Mouse (Mus musculus): ENCODE data around the gene Cd274.

Gene Cd274

DNA sequence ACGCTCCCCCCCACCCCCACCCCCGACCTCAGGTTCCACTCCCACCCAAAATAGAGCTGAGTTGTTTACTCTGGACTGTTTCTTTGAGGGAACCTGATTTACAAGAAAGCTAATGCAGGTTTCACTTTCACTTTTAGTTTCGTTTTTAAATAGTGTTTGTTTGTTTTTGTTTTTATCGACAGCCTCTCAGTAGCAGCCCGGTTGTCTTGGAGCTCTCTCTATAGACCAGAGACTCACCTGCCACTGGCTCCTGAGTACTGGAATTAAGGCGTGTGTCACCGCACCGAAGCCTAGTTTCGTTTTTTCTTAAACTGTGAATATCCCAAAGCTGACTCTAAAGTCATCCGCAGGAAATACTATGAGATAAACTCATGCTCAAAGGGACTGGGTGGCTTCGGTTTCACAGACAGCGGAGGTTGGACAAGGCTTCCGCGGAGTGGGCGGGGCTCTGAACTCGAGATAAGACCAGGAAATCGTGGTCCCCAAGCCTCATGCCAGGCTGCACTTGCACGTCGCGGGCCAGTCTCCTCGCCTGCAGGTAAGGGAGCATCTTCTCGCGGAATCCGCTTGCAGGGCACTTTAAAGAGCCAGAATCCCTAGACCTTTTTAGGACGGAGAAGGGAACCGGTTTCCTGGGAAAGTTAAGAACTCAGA, at the start of gene Cd274, which contains the start of gene Plgrkt:
Cd274 (plus strand) TSS at position 487 of the 654 bp plus-strand sequence.
Plgrkt (minus strand) TSS at position 422 of the 654 bp plus-strand sequence.
- DNase-seq = peak; percentile 89

DNA sequence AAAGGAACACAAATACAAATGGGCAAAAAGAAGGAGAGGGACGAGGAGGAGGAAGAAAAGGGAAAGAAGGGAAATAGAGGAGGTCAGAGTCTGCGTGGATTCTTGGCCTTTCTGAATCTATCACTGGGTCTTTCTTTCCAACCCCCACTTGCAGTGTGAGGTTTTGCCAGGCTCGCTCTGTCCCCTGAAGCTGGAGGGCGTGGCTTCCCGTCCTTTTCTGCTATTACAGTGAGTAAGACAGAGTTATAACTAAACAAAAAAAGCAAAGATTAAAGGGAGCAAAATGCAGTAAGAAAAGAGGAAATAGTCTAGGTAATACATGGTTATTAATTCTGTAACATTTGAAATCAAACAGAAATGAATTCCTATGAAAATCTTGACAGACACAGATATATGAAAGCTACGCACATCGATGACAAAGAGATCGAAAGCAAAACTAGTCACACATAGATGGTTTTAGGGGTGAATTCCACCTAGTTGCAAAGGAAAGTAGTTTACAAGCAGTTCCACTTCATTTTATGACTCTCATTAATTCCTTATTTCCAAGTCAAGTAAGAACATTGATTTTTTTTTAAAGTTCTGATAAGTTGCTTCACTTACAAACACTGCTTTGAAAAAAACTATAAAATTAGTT, 43.7 kb upstream of the Cd274 start:
- no peak for DNase-seq

DNA sequence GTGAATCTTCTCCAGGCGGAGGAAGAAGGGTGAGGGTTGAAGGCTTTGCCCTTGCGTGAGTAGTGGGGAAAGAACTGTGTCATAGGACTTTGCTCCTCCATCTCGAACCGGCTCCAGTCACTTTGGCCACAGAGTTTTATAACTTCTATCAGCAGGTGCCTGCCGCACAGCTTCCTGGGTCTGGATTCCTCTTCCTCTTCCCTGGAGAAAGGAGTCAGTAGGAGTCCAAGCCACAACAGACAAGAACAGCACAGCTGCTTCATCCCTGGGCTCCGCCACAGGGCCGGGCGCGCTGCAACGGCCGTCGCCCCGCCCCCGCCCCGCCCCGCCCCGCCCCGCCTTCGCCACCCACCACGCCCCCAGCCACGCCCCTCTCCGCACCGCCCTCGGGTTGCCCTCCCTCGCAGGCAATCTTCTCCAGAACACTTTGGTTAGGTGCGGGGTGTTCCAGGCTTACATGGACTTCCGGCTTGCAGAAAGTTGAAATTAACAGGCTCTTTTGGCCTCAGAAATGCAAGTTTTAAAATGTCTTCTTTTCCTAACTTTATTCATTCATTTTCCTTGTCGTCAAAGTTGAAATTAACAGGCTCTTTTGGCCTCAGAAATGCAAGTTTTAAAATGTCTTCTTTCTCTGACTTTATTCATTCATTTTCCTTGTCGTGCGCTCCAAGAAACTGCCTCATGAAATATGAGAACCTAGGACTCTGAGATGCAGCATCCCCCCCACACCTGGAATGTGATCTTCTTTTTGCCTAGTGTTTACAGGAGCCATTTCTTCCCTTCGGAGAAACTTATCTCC, 42.0 kb upstream of the Cd274 start, which contains the start of gene Insl6:
Insl6 (minus strand) TSS at position 304 of the 799 bp plus-strand sequence.
- DNase-seq = peak; percentile 87

DNA sequence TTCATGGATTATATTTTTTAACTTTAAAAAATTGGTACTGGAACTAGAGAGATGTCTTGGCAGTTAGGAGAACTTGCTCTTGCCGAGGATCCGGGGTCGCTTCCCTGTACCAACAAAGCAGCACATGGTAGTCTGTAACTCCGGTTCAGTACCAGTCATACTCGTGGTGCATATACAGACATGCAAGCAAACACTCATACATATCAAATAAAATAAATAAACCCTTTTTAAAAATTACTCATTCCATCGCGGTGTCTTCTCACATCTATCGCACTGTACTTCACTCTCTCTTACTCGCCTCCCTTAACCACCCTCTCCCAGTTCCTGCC, 41.4 kb upstream of the Cd274 start:
- no peak for DNase-seq

DNA sequence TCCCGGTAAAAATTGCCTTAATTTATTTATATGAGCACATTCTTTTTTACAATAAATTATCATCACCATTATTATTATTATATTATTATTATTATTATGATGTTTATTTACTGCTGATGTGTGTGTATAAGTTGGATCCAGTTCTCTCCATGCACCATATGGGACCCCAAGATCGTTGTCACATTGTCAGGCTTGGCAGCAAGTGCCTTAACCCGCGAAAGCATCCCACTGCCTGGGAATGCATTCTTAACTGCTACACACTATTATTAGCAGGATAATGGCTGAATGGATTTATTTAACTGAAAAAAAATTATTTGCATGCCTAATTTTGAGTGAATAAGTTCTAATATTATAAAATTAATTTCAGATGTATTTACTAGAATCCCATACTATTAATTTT, 40.9 kb upstream of the Cd274 start:
- no peak for DNase-seq

DNA sequence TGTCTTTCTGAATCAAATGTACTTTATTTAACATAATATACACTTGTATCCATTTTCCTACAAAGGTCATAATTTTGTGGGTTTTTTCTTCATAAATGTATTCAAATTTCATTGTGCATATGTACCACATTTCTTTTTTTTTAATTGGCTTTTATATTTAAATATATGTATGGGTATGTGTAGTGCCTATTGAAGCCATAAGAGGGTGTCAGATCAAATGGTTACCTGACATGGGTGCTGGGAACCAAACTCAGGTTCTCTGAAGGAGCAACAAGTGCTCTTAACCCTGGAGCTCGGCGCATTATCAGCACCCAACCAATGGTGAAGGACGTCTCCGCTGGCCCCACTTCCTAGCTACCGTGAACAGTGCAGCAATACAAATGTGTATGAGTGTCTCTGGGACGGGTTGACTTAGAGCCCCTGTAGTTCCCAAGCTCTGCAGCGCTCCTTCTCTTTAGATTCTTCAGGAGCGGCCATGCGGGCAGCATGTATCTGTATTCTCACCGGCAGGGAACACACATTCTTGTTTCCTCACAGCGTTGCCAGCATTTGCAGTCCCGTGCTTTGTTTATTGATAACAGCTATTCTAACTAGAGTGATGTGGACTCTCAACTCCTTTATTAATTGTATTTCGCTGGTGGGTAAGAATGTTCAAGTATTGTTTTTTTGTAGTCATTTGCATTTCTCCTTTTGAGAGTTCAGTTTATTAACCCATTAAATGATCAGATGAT, 40.3 kb upstream of the Cd274 start:
- no peak for DNase-seq

DNA sequence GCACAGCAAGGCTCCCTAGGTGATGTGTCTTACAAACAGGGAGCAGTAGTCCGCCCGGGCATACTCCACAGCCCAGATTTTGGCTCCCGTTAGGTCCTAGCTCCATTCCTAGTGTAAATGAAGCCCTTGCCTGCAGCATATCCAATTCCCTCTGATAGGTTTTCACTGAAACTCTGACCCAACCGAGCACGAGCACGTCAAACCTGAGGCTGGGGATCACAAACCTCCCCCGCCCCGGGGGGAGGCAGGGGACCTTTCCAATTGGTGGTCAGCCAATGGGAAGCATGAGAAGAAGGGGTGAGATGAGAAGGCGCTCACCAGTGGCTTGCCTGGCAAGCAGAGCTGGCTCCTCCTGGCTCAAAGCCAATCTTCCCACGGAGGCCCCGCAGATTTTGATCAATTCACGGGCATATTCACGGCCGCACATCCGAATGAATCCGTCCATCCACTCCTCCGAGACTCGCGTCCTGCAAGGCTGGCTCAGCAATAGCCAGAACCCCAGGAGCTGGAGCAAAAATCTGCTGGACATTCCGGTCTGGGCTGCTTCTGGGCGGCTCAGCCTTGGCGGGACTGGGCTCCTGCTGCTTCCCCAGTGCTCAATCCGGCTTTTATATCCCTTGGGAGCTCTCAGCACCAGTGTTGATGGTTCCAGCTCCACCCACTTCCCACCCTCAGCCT, 33.0 kb upstream of the Cd274 start, which contains the start of gene Rln1:
Rln1 (minus strand) TSS at position 603 of the 678 bp plus-strand sequence.
- peak; percentile 62 for DNase-seq

DNA sequence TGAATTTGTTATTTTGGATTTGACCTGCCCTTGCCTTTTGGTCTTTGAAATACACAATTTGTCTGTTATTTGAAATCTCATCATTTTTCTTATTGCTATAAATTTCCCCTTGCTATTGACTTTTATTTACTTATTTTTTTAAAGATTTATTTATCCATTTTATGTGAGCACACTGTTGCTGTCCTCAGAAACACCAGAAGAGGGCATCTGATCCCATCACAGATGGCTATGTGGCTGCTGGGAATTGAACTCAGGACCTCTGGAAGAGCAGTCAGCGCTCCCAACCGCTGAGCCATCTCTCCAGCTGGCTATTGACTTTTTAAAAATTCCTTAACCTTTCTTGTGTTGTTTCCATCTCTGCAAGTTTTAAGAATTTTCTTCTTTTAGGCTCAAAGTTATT, 30.6 kb upstream of the Cd274 start:
- no peak for DNase-seq

DNA sequence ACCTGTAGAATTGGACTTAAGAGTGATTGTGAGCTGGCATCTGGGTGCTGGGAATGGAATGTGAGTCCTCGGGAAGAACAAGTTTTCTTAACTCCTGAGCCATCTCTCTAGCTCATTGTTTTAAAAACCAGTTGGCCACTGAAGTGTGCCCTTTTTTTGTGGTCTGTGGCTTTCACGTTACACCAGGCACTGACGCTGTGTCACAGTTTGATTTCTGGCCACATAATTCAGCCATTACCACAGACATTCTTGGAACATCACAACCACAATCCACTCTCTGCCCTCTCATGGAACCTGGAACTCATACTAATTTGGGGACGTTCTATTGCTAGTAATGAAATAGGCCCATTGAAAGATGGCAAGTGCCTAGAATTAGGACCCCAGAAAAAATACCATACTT, 26.2 kb upstream of the Cd274 start:
- DNase-seq = no peak

DNA sequence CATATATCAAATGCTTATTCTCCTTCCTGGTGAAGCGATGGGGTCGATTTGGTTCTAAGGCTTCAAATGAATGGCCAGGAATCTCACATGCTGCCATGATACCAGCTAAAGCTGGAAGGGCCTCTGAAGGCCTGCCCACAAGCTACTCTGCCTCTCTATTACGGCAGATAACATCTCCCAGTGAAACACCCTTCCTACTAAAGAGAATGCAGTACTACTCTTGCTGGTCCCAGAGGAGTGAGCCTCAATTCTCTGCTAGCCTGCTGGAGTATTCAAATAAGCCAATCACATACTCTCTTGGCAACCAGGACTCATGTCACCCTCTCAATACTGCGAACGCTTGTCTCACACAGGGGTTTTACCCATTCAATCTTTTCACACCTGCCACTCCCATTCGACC, 25.0 kb upstream of the Cd274 start:
- DNase-seq = no peak

DNA sequence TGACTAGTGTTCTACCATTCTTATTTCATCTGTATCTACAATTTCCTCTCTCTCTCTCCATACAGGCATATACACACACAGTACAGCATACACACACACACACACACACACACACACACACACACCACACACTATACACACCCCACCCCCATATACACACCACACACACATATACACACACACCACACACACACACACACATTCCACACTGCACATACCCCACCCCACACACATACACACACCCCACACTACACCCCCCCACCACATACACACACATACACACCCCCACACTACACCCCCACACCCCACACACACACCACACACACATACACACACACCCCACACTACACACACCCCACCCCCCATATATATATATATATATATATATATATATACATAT, 22.4 kb upstream of the Cd274 start:
- no peak for DNase-seq

DNA sequence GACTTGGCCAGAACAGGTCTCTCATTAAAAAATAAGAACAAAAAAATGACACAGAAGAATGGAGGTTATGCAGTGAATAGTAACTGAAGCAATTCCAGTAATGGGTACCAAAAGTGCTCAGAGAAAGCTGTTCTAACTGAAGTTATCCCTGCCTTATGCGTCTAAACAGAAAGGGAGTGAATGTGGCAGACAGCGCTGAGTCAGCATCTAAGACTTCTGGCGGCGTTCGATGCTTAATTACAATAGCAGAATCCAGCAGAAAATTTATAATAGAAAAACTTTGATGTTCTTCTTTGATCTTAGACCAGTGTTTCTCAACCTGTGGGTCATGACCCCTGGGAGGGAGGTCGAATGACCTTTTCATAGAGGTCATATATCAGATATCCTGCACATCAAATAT, 21.6 kb upstream of the Cd274 start:
- DNase-seq = no peak

DNA sequence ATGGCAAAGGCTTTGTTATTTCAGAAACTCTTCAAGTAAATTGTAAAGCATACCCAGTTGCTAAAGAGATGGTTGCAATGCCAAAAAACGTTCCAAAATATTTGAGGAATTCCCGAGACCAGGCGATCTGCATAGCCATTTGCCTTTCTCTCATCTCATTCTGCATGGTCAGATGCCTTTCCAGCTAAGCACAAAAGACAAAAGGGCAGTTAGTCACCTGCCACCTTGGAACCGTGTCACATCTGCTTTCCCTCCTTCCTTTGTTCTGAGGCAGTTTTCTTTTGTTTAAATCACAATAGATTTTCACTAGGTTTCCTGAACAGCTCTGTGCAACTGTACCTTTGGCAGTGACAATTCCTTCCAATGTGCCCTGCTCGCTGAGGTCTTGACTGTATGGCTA, 16.3 kb upstream of the Cd274 start:
- no peak for DNase-seq

DNA sequence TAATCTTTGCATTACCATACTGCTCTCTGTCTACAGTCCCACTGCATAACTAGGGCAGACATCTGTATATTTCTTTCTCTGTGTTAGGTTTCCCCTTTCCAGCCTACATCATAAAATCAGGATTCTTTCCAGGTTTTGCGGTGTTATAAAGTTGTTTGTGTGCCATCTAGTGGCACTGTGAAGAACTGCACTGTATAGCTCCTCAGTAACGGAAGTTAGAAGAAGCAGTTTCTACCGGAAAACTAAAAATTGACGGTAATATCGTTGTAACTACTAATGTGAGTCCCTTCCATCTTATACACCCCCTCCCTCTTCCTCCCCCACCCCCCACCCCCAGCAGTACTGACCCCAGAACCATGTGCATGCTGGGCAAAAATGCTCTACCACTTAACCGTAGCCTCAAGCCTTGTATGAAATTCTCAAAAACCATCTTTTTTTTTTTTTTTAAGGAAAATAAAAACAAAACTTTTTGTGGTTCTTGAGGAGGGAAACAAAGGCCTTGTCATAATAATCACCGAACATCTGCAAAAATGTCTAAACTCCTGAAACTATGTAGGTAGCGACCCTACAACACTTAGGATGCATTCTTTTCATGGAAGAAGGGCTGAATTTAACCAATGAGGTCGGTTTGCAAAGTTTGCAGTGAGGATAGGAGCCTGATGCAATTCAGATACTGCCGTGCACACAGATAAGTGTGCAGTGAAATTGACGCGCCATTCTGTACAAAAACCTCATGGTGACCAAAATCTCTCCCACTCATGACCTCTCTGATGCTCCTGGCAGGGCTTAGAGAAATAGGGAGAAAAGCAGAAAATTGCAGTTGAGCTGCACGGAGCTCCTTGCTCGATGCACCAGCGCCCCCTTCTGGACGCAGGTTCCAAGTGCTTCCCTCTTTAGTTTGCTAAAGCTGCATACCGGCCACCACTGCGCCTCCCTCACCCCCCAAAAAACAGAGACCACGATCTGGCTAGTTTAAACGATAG, 12.1 kb upstream of the Cd274 start:
- DNase-seq = peak; percentile 96

DNA sequence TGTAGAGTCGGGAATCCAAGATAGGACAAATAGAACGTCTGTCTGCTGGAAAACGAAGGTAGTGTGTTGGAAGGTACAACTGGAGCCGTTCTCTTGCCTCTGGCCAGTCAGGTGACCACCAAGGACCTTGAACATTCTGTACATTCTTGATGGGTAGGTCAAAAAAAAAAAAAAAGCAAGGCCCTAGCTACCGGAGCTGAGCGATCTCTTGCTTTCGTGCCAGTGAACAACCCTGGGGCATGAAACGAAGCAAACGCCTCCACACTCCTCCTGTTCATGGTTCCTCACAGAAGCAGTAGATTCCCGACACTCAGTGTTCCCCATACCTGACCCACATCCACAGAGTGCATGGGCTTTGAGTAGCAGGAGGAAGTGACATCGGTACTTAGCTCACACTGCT, 11.0 kb upstream of the Cd274 start:
- DNase-seq = peak; percentile 18

DNA sequence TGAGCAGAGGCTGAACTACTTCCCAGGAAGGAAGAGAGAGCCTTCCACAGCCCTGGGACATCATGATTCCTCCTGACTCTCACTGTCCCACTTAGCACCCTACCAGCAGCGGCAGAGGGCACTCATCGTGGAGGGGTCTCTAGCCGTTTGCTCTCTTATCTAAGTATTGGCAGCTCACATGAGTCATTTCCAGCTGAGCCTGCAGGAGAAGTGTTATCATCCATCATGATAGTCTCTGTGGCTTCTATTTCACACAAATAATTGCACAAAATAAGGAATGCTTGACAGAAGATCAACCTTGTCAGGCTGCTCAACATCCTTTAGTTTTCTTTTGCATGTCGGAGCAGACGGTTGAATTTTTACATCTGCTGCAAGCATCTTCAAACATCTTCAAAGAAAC, 7.0 kb upstream of the Cd274 start:
- DNase-seq = no peak

DNA sequence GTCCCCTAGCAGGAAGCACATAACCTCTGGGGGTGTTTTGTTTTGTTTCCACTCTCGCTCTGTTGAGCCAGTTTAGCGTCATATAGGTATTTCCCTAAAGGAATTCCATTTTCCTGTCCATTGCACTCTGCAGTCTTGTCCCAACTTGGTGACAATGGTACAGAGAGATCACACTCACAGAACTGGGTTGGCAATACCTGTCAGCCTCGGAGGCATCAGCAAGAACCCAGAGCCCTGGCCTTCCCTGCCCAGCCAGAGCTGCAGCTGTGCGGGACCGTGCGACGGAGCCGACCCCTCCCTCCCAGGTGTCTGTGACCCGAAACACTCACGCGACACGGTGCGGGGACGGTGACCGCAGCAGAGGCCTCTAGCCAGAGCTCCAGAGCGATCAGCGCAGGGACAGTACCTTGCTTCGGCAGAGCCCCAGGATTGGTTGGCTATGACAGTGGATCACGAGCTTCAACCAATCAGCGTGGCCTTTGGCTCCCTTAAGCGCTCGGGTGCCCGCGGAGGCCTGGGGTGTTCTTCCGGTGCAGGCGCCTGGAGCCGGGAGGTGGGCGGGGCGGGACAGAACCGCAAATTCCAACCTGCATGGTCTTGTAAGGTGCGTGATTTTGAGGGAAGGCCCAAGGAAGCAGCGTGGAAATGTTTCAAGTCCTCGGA, 5.7 kb upstream of the Cd274 start:
- DNase-seq = peak; percentile 93

DNA sequence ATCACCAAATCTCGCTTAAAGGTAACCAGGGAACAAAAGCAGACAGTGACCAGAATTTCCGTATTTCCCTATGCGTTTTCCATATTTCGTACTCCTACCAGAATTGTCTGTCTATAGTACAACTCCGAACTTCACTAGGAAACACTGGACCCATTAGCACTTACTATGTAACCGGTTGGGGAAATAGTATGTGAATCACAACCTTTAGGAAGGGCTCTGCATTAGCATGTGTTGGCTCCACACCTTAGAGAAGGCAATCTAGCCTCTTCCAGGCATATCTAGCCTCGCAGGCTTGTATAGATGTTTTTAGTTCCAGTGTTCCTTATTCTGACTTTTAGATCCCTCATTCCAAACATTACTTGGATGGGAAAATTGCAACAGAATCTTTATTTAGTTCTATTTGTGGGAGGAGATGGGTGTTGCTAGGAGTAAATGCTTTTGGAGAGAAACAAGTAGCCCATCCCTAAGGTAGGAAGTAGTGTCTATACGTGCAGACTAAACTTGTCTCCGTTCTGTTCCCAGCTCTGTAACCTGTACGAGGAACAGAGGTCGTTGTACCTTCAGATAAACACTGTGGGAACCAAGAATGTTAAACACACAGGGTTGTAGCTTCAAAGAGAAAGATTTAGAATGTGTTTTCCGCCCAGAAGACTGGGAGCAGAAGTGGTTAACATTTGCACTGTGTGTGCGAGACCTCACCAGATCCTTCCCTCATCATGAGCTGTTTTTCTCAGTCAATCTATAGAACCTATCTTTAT, 4.9 kb upstream of the Cd274 start:
- no peak for DNase-seq

DNA sequence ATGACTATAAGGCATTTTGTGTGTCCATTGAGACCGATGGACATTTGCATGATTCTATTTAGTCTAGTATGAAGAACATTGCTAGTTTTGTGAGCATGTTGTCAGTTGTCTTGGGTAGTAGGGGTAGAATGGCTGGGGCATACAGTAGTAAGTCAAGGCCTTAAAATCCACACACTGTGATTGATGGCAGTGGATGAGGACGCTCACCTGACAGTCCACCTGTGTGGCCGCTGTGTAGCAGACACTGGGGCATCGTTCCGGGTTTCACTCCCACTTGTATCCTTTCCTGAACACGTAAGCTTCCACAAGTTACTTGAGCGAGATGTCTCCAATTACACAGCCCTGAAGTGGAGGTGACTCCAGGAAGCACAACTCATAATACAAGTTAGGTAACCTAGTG, 3.7 kb upstream of the Cd274 start:
- no peak for DNase-seq

DNA sequence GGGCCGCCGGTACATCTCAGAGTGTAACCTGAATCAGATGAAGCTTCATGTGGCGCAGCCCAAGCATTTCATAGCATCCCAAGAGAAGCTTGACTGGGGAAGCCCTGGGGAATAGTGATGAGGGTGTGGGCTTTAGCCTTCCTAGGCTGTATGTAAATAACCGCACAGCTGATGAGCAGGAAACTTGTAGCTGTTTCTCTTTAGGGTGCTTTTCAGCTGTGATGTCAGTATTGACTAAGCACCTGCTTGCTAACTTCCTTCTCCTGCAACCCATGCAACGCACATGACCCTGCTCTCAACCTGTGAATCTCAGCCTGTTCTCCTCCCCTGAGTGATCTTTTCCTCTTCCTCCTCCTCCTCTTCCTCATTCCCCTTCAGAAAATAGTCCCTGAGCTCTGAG, 3.2 kb upstream of the Cd274 start:
- no peak for DNase-seq
